Mouse (Mus musculus): ENCODE measurements around the gene Rbms3. TPM values are rescaled to one million over a fixed set of nuclear protein-coding genes. Genes with fewer than 3 reads are reported as not detected.

The Rbms3 gene
- total and polyA plus RNA-seq, 2 experiments from 2014 or later, result 56.3 to 77.9 TPM

DNA sequence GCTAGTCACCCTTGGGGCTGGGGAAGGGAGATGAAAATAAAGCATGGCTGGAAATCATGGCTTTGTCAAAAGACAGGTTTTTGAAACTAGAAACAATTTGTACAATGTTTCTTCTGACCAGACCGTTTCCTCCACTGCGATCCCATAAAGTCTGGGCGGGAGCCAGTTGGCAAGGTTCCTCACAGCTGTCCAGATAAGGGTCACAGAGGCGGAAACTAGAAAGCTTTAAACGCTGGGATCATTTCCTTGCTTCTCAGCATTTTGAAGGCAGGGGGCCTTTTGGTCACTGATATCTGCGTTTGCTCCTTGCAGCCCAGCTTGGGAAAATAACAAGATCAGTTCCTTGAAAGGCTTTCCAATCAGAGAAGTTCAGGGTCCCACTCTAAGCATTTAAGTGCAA, 598.9 kb downstream of the Rbms3 start:
- DNase-seq (ENCODE audit: low spot score), result peak; percentile 71
- 0 out of 2 replicates have a peak, but pooled peaks cover 7% of the 10 kb centered on the region for H3K4me1 ChIP-seq (ENCODE audit: insufficient read depth, low read length)
- WGBS, result 32% methylated on average over 6 of the region's 6 CpGs
- H3K4me2 ChIP-seq (ENCODE audit: low read depth, low read length), result no peak overlapping the region
- no peak for ATAC-seq
- H3K9me3 ChIP-seq (ENCODE audit: low read length), result no peaks in the 10 kb centered on the region
- 0 out of 2 replicates have a peak overlapping the region, but pooled peaks have one; percentile 26 for H3K27ac ChIP-seq
- H3K4me3 ChIP-seq (ENCODE audit: low read length), result no peak overlapping the region
- no peaks in the 10 kb centered on the region for H3K36me3 ChIP-seq (ENCODE audit: insufficient read depth, low read length)
- no peak overlapping the region for H3K9ac ChIP-seq (replicated peaks; ENCODE audit: low read length)
- no peak for TF ChIP-seq CTCF (IDR thresholded peaks at IDR 0.05; ENCODE audit: low read depth)
- no peaks in the 10 kb centered on the region for H3K27me3 ChIP-seq (ENCODE audit: insufficient read depth, low read length)

DNA sequence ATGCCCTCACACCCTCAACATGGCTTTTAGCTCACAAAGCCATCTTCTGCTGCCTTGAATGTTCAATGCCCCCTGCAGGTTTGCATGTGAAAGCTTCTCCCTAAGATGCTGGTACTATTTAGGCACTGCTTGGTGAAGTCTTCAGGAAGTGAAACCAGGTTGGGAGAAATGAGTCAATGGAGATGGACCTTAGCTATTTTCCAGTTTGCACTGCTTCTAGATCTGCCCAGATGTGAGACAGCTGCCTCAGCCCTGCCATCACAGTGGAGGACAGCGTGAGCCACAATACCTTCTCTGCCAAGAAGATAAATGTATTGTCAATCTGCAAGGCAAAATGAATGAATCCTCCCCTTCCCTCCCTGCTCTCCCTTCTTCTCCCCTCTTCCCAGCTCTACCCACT, 599.8 kb downstream of the Rbms3 start:
- Histone ChIP-seq H3K9me3 (ENCODE audit: low read length) (no peaks in the 10 kb centered on the region), H3K9ac (replicated peaks; ENCODE audit: low read length) (no peak overlapping the region), H3K4me3 (ENCODE audit: low read length) (no peak overlapping the region), H3K4me1 (ENCODE audit: insufficient read depth, low read length) (0 out of 2 replicates have a peak, but pooled peaks cover 7% of the 10 kb centered on the region), H3K27me3 (ENCODE audit: insufficient read depth, low read length) (no peaks in the 10 kb centered on the region), H3K36me3 (ENCODE audit: insufficient read depth, low read length) (no peaks in the 10 kb centered on the region), H3K4me2 (ENCODE audit: low read depth, low read length) (no peak overlapping the region), H3K27ac (no peak overlapping the region)
- no peak for ATAC-seq
- TF ChIP-seq CTCF (IDR thresholded peaks at IDR 0.05; ENCODE audit: low read depth), result no peak
- 86% methylated on average over 1 of the region's 1 CpGs for WGBS
- no peak for DNase-seq (ENCODE audit: low spot score)

DNA sequence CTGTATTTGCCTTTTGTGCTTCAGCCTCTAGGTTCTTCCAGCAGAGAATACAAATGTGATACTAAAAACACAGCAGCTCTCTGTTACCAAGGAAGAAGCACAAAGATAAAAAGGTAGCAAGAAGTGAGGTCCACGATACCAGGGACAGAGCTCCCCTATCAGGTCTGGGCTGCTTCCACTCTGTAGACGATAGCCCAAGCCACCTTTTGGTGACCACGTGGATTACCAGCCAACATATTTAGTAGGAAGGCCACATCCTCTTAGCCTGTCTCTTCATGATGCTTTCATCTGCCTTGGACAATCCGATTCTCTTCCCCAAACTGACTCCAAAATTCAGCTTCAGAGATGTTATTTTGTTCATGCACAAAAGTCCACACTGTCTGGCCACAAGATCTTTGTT, 601.1 kb downstream of the Rbms3 start:
- Histone ChIP-seq H3K4me2 (ENCODE audit: low read depth, low read length) (no peak overlapping the region), H3K9ac (replicated peaks; ENCODE audit: low read length) (no peak overlapping the region), H3K36me3 (ENCODE audit: insufficient read depth, low read length) (no peaks in the 10 kb centered on the region), H3K9me3 (ENCODE audit: low read length) (no peaks in the 10 kb centered on the region), H3K27ac (no peak overlapping the region), H3K4me1 (ENCODE audit: insufficient read depth, low read length) (0 out of 2 replicates have a peak, but pooled peaks cover 7% of the 10 kb centered on the region), H3K4me3 (ENCODE audit: low read length) (no peak overlapping the region), H3K27me3 (ENCODE audit: insufficient read depth, low read length) (no peaks in the 10 kb centered on the region)
- 90% methylated on average over 4 of the region's 4 CpGs for WGBS
- no peak for ATAC-seq
- TF ChIP-seq CTCF (IDR thresholded peaks at IDR 0.05; ENCODE audit: low read depth), result no peak
- DNase-seq (ENCODE audit: low spot score), result no peak

DNA sequence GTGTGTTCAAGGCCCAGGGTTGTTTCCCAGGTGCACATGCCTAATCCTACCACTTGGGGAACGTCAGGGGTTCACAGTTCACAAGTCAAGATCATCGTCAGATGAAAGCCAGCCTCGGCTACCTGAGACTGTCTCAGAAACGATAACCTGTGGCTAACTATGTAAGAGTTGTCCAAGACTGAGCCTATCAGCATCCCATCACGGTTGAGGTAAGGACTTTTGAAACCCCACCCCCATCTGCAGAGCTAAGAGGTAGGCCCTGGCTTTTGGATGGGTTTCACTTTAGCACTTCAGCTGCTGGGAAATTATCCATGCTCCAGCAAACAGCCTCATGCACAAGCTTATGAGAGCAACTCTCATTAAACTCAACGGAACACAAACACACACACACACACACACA, 607.6 kb downstream of the Rbms3 start:
- TF ChIP-seq CTCF (IDR thresholded peaks at IDR 0.05; ENCODE audit: low read depth), result no peak
- Histone ChIP-seq H3K27ac (no peak overlapping the region), H3K27me3 (ENCODE audit: insufficient read depth, low read length) (no peaks in the 10 kb centered on the region), H3K9me3 (ENCODE audit: low read length) (no peaks in the 10 kb centered on the region), H3K9ac (replicated peaks; ENCODE audit: low read length) (no peak overlapping the region), H3K4me1 (ENCODE audit: insufficient read depth, low read length) (no peaks in the 10 kb centered on the region), H3K36me3 (ENCODE audit: insufficient read depth, low read length) (no peaks in the 10 kb centered on the region), H3K4me2 (ENCODE audit: low read depth, low read length) (no peak overlapping the region), H3K4me3 (ENCODE audit: low read length) (no peak overlapping the region)
- DNase-seq (ENCODE audit: low spot score) (no peak), ATAC-seq (no peak)
- 91% methylated on average over 6 of the region's 6 CpGs for WGBS

DNA sequence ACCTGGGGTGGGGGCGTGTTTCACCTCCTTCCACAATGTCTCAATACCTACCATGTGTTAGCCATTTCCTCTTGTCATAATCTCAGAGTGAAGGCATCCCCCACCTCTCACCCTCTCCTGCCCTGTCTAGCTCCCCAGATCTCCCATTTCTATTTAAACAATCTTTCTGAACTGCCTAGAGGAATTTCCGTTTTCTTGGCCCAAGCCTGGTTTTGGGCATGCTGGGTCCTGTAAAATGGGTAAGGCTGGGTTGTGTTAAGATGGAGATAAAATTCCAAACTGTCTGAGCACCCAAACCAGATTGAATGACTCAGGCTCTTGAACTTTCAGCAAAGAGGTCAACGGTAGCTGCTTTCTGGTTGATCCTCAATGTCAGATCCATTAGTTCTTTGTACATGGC, 608.2 kb downstream of the Rbms3 start:
- Histone ChIP-seq H3K27me3 (ENCODE audit: insufficient read depth, low read length) (no peaks in the 10 kb centered on the region), H3K4me1 (ENCODE audit: insufficient read depth, low read length) (no peaks in the 10 kb centered on the region), H3K9ac (replicated peaks; ENCODE audit: low read length) (no peak overlapping the region), H3K9me3 (ENCODE audit: low read length) (no peaks in the 10 kb centered on the region), H3K27ac (no peak overlapping the region), H3K4me3 (ENCODE audit: low read length) (no peak overlapping the region), H3K36me3 (ENCODE audit: insufficient read depth, low read length) (no peaks in the 10 kb centered on the region), H3K4me2 (ENCODE audit: low read depth, low read length) (no peak overlapping the region)
- 94% methylated on average over 3 of the region's 3 CpGs for WGBS
- TF ChIP-seq CTCF (IDR thresholded peaks at IDR 0.05; ENCODE audit: low read depth), result no peak
- DNase-seq (ENCODE audit: low spot score), result no peak
- no peak for ATAC-seq

DNA sequence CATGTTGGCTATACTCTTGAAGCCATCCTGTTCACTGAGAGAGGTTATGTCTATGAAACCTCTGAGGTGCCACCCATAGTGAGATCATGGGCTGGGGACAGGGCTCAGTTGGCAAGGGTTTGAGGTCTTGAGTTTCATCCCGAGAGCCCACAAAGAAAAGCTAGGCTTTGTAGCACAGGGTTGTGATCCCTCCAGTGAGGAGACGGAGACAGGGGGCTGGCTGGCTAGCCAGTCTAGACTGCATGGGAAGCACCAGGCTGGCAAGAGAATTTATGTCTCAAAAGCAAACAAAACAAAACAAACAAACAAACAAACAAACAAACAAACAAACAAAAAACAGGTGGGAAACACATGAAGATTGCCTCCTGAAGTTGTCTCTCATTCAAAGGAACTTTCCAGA, 609.5 kb downstream of the Rbms3 start:
- WGBS, result 82% methylated on average over 2 of the region's 2 CpGs
- Histone ChIP-seq H3K4me2 (ENCODE audit: low read depth, low read length) (no peak overlapping the region), H3K9me3 (ENCODE audit: low read length) (no peaks in the 10 kb centered on the region), H3K4me1 (ENCODE audit: insufficient read depth, low read length) (no peaks in the 10 kb centered on the region), H3K27me3 (ENCODE audit: insufficient read depth, low read length) (no peaks in the 10 kb centered on the region), H3K9ac (replicated peaks; ENCODE audit: low read length) (no peak overlapping the region), H3K36me3 (ENCODE audit: insufficient read depth, low read length) (no peaks in the 10 kb centered on the region), H3K27ac (no peak overlapping the region), H3K4me3 (ENCODE audit: low read length) (no peak overlapping the region)
- ATAC-seq (no peak), DNase-seq (ENCODE audit: low spot score) (no peak)
- no peak for TF ChIP-seq CTCF (IDR thresholded peaks at IDR 0.05; ENCODE audit: low read depth)

DNA sequence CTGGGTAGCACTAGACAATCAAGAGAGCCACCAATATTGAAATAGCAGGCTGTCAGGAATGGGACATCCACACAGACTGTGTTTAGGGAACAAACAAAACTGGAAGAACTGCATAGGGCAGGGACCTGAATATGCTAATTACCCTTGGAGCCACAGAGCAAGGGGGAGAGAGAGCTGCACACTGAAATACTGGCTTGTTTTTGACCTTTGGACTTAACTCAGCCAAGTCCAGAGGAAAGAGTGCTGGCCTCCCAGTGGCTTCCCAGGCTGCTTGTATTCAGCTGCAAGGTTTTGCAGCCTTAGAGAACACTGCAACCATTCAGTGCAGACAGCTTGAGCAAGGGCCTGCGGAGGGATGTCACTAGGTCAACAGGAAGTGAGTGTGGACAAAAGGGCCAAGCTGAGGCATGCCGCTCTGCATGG, 611.0 kb downstream of the Rbms3 start:
- peak overlapping the region; percentile 23; the same call in 1 of the 2 replicates for H3K27ac ChIP-seq
- H3K9me3 ChIP-seq (ENCODE audit: low read length), result no peaks in the 10 kb centered on the region
- H3K4me1 ChIP-seq (ENCODE audit: insufficient read depth, low read length), result no peaks in the 10 kb centered on the region
- WGBS, result 16% methylated on average over 2 of the region's 2 CpGs
- DNase-seq (ENCODE audit: low spot score) (peak; percentile 45), ATAC-seq (peak; percentile 69)
- H3K4me3 ChIP-seq (ENCODE audit: low read length), result no peak overlapping the region
- no peak for TF ChIP-seq CTCF (IDR thresholded peaks at IDR 0.05; ENCODE audit: low read depth)
- no peak overlapping the region for H3K9ac ChIP-seq (replicated peaks; ENCODE audit: low read length)
- no peaks in the 10 kb centered on the region for H3K27me3 ChIP-seq (ENCODE audit: insufficient read depth, low read length)
- no peak overlapping the region for H3K4me2 ChIP-seq (ENCODE audit: low read depth, low read length)
- H3K36me3 ChIP-seq (ENCODE audit: insufficient read depth, low read length), result no peaks in the 10 kb centered on the region
